Mouse (Mus musculus): ENCODE measurements at regions not wholly inside any gene's neighbourhood (a gene's known extent, or its start where the extent isn't known, plus 50 kb on each side); places are given as distances from the start of the nearest gene placed in this dataset.

GRCm38 (mm10) chr9:120653170-120653569, 81.9 kb downstream of the Rpl14 start:
- no peak for TF ChIP-seq CTCF (conservative IDR thresholded peaks at IDR 0.05; ENCODE audit: low read length)
- TF ChIP-seq NANOG (IDR thresholded peaks at IDR 0.05; ENCODE audit: borderline replicate concordance, low read length): no peak
- TF ChIP-seq POU5F1 (IDR thresholded peaks at IDR 0.05; ENCODE audit: borderline replicate concordance, low read length): no peak

All from E14TG2a.4 (cell line).